Mouse (Mus musculus): Measurements from ENCODE around the gene Rbm31y. TPM values are rescaled to one million over a fixed set of nuclear protein-coding genes. Genes with fewer than 3 reads are reported as not detected.
"Not testable (repeated sequence)": the region's sequence is repeated elsewhere in the genome, so short reads cannot be mapped to it uniquely, and the experiment has no call there.

The Rbm31y gene
- total RNA-seq (2015; ENCODE audit: low replicate concordance) (not detected in 2 replicates), total RNA-seq (2017; ENCODE audit: low replicate concordance) (not detected in 2 replicates)

- ATAC-seq (replicated peaks; ENCODE audit: low FRiP score, poor library complexity, severe bottlenecking), result not testable (repeated sequence)
Measured at GRCm38 (mm10) chrY:17400461-17400860, at the start of gene Rbm31y. Gene Rbm31y, plus strand, starts transcription at chrY:17400761.

Data from erythroblast, adult 5-6 weeks (primary cell).